Mouse (Mus musculus): ENCODE measurements around the gene Retreg3.

The Retreg3 gene

DNA sequence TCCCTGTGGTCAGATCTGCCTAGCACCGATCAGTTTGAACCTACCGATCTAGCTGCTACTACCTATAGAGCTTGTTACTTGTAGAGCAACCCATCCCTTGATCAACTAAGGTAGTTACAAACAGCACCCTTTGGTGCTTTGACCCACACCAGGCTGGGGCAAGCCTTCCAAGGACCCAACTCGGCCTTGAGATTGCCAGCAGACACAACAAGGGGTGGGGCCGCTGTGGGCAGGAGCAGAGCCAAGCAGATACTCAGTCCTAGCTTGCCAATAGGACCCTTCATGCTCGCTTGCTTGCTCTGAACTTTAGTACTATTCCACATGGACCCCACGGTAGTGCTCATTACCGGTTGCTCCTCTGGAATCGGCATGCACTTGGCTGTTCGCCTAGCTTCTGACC lies 41.6 kb downstream of the Retreg3 start, which contains the start of gene Hsd17b1:
Gene Hsd17b1, plus strand, starts transcription at position 291 of the 400 bp plus-strand sequence.
- DNase-seq (ENCODE audit: low spot score): no peak

DNA sequence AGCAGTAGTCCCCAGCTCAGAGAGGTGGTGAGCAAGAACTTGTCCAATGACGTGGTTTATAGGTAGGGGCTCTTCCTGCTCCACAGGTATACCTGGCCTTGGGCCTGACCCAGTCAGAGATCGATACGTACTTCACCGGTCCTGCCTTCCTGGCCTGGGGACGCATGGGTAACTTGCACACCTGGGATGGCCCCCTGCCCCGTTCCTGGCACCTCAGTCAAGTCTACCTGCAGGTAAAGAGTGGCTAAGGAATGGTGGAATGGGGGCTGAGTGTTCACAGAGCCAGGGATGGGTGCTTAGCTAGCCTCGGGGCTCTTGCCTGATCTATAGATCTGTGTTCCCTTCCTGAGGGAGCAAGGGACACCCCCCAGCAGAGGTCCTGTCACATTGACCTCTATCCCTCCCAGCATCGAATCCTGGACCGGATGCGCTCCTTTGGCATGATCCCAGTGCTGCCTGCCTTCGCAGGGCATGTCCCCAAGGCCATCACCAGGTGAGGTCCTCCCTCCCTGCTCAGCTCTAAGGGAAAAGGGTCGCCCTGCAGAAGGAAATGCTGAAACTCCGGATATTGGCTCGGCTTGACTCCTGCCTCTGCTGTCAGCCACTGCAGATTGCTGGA lies 47.8 kb downstream of the Retreg3 start:
- no peak for DNase-seq (ENCODE audit: low spot score)

DNA sequence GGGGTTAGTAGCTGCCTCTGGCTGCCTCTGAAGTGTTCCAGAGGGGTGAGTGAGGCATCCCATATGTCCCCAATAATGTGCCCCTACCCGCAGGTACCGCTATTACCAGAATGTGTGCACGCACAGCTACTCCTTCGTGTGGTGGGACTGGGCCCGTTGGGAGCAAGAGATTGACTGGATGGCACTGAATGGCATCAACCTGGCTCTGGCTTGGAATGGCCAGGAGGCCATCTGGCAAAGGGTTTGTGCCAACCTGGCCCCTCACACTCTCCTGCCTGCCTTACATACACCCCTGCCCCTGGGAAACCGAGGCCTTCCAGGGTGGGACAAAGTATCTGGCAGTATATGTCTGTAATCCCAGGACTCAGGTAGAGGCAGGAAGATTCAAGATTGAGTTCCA lies 48.7 kb downstream of the Retreg3 start:
- no peak for DNase-seq (ENCODE audit: low spot score)

DNA sequence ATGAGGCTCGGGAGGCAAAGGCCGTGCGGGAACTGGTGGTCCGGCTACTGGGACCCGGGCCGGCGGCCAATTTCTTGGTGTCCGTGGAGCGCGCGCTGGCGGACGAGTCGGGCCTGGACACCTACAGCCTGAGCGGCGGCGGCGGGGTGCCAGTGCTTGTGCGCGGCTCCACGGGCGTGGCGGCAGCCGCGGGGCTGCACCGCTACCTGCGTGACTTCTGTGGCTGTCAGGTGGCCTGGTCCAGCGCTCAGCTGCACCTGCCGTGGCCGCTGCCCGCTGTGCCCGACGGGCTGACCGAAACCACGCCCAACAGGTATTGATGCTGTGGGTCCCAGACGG lies 49.5 kb downstream of the Retreg3 start:
- DNase-seq (ENCODE audit: low spot score): no peak

DNA sequence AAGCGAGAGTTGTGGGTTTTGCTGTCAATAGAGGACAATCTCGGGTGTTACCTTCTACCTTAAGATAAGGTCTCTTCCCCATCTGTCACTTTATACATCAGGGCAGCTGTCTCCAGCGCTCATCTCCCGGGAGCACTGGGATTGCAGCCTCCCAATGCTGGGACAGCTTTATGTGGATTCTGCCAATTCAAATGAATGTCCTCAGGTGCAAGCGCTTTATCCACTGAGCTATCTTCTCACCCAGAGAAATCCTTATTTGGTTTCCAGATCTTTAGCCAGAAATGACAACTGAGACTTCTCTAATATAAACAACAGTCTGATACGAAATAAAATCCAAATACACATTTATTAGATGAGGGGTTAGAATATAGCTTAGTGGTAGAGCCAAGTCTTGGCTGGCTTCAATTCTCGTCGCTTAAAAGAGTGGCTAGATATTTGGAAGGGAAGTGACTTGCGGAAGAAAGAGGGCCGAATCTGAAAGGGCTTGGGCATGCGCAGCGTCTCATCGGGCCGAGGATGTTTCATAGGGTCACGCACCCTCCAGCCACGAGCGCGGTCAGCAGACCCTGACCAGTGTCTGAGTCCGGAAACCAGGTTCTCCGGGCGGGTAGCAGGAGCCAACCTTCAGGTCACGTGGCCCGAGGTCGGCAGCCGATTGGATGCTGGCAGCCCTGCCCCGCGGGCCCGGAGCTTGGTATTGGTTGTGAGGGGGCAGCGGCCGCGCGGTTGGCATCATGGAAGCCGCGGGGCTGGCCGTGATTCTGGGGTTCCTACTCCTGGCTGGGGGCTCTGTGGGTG lies 50.1 kb downstream of the Retreg3 start, which contains the start of gene Naglu:
Gene Naglu, plus strand, starts transcription at position 622 of the 798 bp plus-strand sequence.
- peak; percentile 93 for DNase-seq (ENCODE audit: low spot score)

DNA sequence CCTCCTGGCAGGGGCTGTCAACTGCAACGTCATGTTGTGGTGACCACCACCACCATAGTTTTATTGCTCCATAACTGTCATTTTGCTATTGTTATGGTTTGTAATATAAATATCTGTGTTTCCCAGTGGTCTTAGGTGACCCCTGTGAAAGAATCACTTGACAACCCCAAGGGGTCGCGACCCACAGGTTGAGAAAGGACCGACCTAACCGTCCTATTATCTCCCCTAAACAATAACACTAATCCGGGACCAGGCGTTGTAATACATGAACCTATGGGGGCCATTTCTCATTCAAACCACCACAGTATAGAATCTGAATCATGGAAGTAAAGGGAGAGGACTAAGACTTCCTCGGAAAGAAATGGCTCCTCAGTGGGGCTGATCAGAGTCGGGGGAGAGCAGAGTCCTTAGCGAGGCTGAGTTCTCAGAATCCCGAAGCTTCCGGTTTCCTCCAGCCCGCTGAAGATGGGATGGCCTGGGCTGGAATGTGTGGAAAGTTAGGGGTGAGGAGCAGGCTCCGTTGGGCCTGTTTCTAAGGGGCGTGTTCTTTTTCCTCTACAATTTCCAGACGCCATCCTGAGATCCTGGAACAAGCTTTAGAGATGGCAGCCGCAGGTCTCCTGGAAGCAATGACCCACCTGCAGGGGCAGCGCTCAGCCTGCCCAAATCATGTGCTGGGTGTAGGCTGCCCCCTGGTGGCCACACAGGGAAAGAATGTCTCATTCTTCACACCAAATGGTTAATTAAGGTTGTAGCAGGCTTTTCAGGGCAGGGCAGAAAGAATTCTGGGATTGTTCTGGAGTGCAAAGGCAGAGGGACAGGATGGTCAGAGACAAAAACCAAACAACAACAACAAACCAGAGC lies 52.9 kb downstream of the Retreg3 start:
- DNase-seq (ENCODE audit: low spot score): peak; percentile 67

DNA sequence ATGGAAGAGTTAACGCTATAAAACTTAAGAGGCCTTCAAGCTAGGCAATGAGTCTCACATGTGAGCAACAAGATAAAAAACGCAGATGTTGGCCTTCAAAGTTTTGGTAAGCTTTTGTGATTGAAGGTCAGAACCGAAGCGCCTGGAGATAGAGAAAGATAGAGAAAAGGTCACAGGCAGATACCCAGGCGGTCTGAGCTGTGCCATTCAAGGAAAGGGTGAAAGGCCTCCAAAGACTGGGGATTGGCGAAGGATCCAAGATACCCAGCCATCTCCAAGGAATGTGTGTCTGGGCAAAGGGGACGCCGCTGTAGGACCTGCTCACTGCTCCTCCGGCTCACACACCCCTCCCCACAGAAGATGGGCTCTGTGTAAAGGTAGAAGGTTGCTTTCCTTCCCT lies 54.7 kb downstream of the Retreg3 start:
- DNase-seq (ENCODE audit: low spot score): no peak

DNA sequence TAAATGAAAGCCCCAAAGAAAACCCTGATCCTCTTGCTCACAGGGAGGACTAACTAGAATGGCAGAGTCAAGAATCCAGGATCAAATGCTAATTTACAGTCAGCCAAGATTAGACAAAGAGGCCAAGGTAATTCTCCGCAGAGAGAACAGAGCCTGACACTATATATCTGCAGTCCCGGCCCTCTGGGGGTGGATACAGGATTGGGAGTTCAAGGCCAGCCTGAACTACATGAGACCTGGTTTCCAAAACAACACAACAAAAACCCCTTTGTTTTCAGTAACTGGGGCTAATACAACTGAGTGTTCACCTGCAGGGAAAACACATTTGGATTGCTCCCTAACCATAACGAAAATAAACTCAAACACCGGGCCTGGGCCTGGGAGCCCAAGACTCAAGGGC lies 55.2 kb downstream of the Retreg3 start:
- DNase-seq (ENCODE audit: low spot score): no peak

DNA sequence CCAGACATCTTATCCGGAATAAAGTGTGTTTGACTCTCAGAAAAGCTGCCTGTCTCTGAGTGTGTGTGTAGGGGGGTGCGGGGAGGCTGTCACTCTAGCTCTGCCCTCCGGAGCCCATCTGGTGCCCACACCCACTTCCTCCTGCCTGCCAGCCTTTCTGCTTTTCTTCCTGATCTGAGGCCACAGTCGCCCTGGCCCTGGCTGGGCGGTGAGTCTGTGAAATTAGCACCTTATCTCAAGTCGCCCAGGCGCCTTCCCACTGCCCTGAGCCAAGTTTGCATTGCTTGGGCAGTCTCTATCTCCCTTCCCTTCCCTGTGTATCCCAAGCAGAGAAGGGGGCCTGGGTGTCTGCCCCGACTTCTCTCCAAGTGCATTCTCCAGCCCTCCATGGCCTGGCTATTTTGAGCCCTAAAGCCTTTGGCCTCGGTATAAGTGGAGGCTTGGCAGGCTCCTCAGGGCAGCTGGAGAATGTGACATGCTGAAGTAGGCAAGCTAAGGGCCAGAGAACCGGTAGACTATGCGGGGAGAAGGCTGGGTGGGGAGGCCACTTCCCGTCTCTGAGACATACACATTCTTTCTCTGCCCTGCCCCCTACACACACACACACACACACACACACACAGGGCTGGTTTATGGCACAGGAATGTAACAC lies 55.9 kb downstream of the Retreg3 start:
- no peak for DNase-seq (ENCODE audit: low spot score)

DNA sequence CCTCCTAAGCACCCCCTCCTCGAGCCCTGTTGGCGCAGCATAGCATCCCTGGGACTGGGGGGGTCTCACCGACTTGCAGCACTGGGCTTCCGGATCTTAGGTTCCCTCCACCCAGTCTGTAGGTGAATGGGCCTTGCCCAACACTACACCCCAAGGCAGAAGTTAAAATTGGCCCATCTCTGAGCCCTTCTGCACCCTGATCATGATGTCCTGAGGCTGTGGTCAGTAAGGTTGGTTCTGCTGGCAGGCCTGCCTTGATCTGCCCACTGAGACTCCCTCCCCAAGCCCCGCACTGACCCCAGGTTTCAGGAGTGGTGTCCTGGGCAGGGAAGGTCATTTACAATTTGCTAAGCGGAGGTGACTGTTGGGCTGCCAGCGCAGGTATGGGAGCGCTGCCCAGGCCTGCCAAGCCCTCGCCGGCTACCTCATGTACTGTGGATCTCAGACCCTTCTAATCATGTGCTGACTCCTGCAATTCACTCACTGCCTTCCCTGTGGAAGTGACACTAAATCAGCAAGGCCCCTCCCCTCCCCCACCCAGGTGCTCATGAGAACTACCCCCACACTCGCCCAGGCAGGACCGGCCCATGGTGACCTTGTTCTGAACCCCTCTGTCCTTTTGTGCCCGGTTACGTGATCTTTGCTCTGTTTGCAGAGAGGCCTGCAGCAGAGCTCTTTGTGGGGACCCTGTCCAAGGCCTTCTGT lies 56.6 kb downstream of the Retreg3 start:
- DNase-seq (ENCODE audit: low spot score): no peak

DNA sequence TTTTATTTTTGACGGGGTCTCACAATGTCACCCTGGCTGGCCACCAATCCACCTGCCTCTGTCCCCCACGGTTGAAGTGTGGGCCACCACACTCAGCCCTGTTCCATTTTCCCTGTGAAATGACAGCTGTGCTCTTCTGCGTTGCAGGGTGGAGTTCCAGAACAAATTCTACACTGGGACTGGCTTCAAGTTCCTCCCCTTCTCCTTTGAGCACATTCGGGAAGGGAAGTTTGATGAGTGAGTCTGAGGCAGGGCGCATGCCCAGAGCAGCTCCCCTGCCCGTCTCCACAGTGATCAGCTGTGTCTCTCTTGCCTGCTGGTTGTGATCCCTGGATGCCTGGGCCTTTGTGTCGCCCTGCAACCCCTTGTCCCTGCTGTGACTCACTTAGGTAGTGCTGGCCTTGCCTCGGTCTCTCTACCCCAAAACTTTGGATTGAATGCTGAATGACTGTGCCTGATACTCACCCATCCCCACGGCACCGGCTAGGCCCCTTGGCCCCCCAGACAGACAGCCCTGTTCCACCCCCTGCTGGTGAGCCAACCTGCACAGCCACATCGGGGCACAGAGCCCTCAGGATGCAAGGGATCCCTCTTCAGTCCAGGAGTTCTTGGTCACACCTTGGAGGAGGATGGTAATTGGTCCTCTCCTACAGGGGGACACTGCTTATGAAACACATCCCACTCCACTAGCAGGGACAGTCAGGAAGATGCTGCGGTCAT lies 57.4 kb downstream of the Retreg3 start:
- no peak for DNase-seq (ENCODE audit: low spot score)

DNA sequence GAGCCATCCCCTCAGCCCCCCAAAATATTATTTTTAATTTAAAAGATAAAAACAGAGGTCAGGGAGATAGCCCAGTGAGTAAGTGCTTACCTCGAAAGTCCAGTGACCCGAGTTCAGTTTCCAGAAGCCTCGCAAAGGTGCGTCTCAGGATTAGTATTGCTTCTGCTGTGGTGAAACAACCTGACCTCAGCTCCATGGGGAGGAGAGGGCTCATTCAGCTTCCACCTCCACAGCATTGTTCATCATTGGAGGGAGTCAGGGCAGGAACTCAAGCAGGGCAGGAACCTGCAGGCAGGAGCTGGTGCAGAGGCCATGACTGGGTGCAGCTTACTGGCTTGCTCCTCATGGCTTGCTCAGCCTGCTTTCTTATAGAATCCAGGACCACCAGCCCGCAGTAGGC lies 58.6 kb downstream of the Retreg3 start:
- DNase-seq (ENCODE audit: low spot score): no peak

DNA sequence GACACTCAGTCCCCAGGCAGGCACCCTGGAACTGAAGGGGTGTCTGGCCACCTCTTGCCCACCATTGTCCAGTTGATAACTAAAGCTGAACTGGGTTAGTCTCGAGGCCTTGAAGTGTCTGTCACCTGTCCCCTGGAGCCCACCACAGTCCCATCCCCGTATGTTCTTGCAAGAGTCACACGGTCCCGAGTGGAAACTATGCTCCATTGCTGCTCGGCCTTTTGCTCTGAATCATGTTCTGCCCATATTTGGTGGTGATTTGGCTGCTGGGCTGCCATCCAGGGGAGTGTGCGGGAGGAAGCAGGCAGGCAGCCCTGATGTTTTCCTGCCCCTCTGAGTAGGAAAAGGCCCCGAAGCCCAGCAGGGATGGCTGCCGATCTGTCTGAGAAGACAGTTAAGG lies 59.6 kb downstream of the Retreg3 start:
- no peak for DNase-seq (ENCODE audit: low spot score)

DNA sequence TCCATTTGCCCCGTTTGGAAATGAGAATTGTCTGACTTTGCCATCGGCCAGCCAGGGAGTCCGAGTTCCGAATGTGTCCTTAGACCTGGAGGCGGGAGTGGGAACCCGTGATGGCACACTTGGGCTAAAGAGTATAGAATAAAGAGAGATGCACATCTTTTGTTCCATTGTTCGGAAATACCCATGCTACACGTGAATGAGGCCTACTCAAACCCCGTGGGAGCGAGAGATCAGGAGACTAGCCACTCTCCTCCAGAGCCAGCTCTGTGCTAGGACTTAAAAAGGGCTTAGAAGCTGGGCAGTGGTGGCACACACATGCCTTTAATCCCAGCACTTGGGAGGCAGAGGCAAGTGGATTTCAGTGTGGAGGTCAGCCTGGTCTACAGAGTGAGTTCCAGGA lies 60.2 kb downstream of the Retreg3 start:
- DNase-seq (ENCODE audit: low spot score): no peak

DNA sequence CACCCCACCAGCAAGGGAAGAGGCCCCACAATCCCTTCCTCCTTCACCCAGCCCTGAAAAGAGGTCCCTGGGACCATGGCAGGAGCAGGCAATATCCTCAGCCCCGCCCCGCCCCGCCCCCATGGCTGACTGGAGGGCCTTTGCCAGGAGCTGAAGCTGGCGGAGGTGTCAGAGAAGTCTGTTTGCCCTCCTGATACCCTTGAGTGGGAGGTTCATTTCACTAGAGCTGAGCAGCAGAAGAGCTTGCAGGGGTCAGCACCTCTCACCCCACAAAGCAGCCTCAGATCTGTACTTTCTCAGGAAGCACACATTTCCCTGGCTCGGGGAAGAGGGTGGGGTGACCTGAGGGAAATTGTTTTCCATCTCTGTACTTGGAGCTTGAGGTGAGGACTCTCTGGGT lies 61.0 kb downstream of the Retreg3 start:
- no peak for DNase-seq (ENCODE audit: low spot score)

DNA sequence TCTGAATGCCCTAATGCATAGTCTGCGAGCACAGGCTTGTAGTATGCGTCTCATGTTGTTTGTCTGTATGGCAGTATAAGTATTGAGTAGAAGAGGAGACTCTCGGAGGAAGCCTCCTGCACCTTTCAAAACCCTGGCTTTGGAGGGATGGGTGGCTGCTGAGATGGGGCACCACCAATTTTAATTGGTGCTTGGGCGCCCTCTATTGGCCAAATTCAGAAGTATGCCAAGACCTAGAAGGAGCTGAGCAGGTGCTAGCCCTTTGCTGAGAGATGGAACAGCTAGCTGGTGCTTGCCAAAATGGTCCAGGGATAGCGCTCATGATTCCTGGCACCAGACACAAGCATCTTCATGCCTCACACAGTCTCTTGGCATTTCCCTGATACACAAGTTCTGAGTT lies 61.8 kb downstream of the Retreg3 start:
- DNase-seq (ENCODE audit: low spot score): peak; percentile 68

DNA sequence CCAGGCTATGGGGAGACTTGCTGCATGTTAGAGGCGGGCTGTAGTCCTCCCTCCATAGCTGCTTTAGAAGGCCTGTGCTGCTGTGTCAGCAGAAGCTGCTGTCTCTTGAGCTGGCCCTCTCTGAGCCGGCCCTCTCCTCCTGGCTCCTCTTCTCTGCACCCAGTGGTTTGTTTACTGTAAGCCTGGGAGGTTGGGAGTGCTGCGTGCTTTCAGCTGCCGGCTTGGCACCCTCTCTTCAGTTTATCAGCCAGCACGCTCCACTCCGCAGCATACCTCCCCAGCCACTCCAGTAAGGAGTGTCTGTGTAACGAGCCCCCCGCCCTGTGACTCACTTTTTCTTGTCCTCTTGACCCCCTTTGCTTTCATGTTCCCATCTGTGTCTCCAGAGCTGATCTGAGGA lies 62.8 kb downstream of the Retreg3 start:
- no peak for DNase-seq (ENCODE audit: low spot score)

DNA sequence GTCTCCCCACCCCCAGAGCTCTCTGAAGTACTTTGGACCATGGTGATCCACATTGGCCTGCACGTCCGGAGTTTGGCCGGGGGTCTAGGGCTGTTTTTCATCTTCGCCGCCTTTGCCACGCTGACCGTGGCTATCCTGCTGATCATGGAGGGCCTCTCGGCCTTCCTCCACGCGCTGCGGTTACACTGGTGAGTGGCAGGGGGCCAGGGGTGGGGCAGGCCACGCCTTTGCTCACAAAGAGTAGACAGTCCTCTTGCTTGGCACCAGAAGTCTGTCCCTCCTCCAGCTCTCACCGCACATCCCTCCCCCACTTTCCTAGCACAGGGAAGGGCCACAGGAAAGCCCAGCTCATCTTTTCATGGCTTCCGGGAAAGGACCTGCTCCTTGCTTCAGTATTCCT lies 64.3 kb downstream of the Retreg3 start:
- DNase-seq (ENCODE audit: low spot score): no peak

DNA sequence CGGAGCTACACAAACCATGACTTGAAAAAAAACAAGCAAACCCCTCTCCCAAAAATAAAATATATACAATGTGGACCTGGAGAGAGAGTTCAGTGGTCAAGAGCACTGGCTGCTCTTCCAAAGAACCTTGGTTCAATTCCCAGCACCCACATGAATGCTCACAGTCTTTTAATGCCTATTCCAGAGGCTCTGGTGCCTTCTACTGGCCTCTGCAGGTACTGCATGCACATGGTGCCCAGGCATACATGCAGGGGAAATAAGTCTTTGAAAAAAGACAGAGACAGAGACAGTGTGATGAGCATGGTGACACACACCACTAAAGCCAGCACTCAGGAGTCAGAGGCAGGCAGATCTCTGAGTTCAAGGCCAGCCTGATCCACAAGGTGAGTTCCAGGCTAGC lies 65.7 kb downstream of the Retreg3 start:
- DNase-seq (ENCODE audit: low spot score): no peak

DNA sequence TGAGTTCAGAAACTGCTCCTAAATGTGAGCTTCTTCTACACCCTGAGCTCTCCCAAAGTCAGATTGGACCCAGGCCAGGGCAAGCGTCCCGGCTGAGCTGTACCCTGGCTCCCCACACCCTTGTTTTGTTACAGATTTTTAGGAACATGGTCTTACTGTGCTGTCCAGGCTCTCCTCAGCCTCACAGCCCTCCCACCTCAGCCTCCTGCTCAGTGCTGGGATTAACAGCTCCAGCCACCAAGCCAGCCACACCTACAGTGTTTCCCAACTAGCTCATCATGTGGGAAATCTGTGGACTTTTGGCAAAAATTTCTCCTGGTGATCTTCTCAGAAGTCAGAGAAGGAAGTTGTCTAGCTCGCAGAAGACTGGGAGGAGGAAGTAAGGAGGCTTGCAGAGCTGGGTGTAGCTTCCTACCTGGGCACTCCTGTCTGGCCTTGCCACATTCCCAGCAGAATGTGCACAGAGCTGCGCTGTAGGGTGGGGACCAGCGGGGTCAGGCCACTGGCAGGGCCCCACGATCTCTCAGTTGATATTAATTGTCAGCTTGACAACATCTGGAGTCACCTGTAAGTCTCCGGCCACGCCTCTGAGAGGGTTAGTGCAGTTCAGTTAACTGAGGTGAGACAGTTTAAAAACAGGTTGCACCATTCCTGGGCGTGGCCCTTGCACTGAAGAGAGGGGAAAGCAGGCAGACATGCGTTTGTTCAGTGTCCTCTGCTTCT lies 66.8 kb downstream of the Retreg3 start:
- no peak for DNase-seq (ENCODE audit: low spot score)

Measured in left cerebral cortex, adult 11 months (tissue).